Mouse (Mus musculus): ENCODE results near the gene Cwc27. TPM values are rescaled to one million over a fixed set of nuclear protein-coding genes. Genes with fewer than 3 reads are reported as not detected.

The Cwc27 gene
- total RNA-seq, 2 experiments from 2014 or later, result 10.4 to 11.6 TPM

DNA sequence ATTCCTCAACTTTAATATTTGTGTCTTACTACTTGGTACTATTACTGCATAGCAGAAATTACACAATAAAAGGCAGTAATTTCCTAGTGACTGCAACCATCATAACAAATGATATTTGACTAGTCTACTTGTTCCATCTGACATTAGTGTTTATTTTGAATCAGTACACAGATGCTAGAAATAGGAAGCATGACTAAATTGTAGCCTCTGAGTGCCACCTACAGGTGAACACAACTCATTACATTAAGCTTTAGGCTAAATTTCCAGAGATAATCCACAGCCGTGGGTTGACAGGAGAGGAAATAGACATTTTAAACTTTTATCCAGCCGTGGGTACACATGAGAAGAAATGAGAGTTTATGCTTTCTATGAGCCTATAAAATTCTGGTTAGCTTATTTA is 27.3 kb downstream of the Cwc27 start:
- intact Hi-C loops (cut with DNase I), result loop anchor here (2.0 to 5.0 kb wide), 2 partner anchors 102 to 505 kb away; no protein-coding TSS in a partner anchor
- no peak for DNase-seq

DNA sequence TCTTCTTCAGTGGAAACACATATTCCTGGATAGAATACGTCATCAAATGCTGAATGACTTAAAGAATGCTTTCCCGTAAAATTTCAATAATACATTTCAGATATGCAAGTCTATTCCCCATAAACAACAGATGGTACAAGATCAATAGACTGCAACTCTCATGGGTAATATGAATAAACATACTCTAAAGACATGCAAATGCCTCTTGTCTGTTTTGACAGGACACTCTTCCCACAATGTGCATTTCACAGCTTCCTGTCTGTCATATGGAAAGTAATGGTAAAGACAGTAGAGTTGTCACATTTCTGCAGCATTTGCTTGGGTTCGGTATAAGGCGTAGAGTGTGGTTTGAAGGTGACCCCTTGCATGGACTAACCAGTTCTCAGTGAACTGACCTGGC is 29.7 kb downstream of the Cwc27 start:
- intact Hi-C loops (cut with DNase I), result loop anchor here (5.0 kb wide), 1 partner anchor 100 kb away; no protein-coding TSS in a partner anchor
- no peak for DNase-seq

- intact Hi-C loops (cut with DNase I), result no loop called here
- no peak for DNase-seq
Observed at GRCm38 (mm10) chr13:104779104-104779670, 37.8 kb downstream of the Cwc27 start.

DNA sequence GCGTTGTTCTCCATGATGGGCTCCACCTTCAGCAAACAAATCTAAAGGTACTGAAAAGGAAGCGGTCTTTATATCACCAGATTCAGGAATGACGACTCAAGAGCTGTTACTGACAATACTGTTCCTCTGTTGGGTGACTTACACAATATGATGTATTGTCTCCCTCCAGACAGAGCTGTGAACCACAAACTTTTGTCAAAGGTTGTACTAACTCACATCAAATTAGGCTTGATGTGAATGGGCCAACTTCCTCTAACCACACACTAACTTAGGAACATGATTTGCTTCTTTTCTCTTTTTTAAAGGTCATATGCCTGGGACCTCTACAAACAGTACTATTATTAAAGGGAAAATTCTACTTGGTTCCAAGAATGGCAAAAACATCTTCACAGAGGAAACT is 53.7 kb downstream of the Cwc27 start:
- DNase-seq, result no peak
- intact Hi-C loops (cut with DNase I), result no loop called here

GRCm38 (mm10) chr13:104762401-104762800 is 54.5 kb downstream of the Cwc27 start:
- DNase-seq, result no peak
- intact Hi-C loops (cut with DNase I), result no loop called here

GRCm38 (mm10) chr13:104759381-104759780 is 57.6 kb downstream of the Cwc27 start:
- DNase-seq, result no peak
- intact Hi-C loops (cut with DNase I), result no loop called here

- DNase-seq, result no peak
- intact Hi-C loops (cut with DNase I), result no loop called here
Observed at GRCm38 (mm10) chr13:104747032-104747431, 69.9 kb downstream of the Cwc27 start.

DNA sequence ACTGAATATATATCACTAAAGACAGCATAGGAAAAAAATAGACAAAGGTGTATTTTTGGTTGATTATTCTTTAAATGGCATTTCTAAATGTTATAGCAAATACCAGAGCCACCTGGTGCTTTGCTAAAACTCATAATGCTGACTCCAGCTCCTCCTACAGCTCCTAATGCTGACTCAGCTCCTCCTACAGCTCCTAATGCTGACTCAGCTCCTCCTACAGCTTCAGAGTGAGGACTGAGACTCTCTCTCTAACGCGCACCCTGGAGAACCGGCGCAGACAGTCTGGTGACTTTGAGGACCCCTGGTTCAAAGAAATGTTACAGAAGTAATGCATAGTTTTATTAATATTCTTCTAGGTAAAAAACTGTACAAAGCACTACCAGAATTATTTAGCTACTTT is 74.1 kb downstream of the Cwc27 start:
- no peak for DNase-seq
- intact Hi-C loops (cut with DNase I), result no loop called here

DNA sequence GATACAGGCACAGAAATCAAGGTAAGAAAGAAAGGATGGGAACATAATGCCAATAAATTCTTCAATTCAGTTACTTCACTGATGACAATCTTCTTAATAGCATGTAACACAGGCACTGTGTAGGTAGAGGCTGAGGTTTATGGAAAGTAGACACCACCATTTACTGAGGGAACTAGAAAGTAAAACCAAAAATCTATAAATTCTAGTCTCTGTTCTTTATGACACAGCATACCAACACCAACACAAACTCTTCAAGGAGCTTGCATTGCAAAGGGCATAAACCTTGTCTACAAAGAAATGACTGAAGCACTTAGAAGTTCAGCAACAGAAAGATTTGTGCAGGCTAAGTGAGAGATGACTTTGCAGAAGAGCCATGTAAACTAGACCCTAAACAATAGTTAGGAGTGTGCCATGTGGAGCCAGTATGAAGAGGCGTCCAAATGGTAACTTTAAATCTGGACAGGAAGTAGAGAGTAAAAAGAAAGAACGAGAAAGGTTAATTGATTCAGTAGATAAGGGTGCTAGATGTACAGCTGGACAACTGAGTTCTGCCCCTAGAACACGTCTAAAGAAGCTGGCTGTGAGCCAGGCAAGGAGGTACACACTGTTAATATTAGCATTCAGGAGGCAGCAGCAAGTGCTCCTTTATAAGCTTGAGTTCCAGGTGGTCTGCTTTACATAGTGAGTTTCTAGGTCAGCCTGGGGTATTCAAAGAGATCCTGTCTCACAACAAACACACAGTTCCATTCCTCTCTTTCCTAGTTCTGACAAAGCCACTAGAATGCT is 87.5 kb downstream of the Cwc27 start:
- intact Hi-C loops (cut with DNase I), result no loop called here
- no peak for DNase-seq

- intact Hi-C loops (cut with DNase I), result no loop called here
Observed at GRCm38 (mm10) chr13:104727681-104728080, 89.3 kb downstream of the Cwc27 start.

GRCm38 (mm10) chr13:104720133-104720532 is 96.8 kb downstream of the Cwc27 start:
- no peak for DNase-seq
- intact Hi-C loops (cut with DNase I), result no loop called here

More at GRCm38 (mm10) chr13:104727681-104728080, 89.3 kb downstream of the Cwc27 start:
- no peak for DNase-seq

GRCm38 (mm10) chr13:104694612-104695355 is 122.2 kb downstream of the Cwc27 start:
- DNase-seq, result no peak

GRCm38 (mm10) chr13:104692710-104693109 is 124.2 kb downstream of the Cwc27 start:
- intact Hi-C loops (cut with DNase I), result no loop called here
- no peak for DNase-seq

More at GRCm38 (mm10) chr13:104694612-104695355, 122.2 kb downstream of the Cwc27 start:
- intact Hi-C loops (cut with DNase I), result no loop called here

DNA sequence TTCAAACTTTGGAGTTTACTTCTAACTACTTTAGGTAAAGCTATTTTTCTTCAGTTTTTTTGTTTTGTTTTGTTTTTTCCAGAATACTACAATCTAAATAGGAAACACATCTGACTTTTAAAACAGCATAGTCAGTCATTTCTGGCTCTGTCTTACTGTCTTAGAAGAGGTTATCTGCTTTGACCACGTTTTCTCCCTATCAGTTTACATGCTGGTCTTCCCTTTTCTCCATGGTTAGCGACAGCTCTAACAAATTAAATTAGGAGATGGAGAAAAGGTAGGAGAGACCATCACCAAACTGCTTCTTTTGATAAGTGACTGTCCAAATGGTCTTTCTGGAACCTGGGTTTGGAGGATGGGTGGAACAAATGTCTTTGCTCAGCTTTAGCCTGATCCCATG is 131.4 kb downstream of the Cwc27 start:
- intact Hi-C loops (cut with DNase I), result loop anchor here (5.0 kb wide), 1 partner anchor 102 kb away; no protein-coding TSS in a partner anchor
- no peak for DNase-seq

- no peak for DNase-seq
- intact Hi-C loops (cut with DNase I), result loop anchor here (5.0 kb wide), 2 partner anchors 103 to 397 kb away; partner anchors contain the start of gene Adamts6
Observed at GRCm38 (mm10) chr13:104684361-104685011, 132.5 kb downstream of the Cwc27 start.

- no peak for DNase-seq
- intact Hi-C loops (cut with DNase I), result loop anchor here (5.0 kb wide), 1 partner anchor 394 kb away; the partner anchor contains the start of gene Adamts6
Observed at GRCm38 (mm10) chr13:104681212-104681611, 135.7 kb downstream of the Cwc27 start.

GRCm38 (mm10) chr13:104661188-104661587 is 155.8 kb downstream of the Cwc27 start:
- DNase-seq, result no peak
- intact Hi-C loops (cut with DNase I), result no loop called here

GRCm38 (mm10) chr13:104660042-104660680 is 156.8 kb downstream of the Cwc27 start:
- intact Hi-C loops (cut with DNase I), result no loop called here
- no peak for DNase-seq

DNA sequence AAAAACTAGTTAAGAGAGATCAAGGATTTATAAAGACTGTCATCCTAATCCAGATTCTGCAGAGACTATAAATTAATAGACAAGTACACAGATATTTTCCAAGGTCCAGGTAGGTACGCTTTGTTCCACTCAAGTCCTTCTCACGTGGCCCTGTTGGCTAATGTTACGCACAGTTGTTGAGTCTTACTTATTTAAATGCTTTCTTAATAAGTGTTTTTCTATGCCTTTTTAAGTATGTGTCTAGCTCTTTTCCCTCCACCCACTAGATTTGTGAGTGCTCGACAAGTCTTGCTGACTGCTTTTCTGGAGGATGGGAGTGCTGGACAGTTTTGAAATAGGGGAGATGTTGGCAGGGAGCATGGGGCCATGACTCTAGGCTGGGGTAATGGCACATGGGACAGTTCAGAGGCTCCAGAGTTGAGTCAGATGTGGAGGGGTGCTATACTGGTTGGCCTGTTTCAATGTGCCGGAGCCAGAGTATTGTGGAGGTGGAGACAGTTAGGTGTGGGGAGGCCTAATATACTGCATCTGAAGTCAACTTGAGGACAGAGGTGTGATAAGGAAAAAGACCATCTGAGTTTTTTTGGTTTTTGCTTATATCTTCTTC is 160.2 kb downstream of the Cwc27 start:
- no peak for DNase-seq
- intact Hi-C loops (cut with DNase I), result no loop called here

- intact Hi-C loops (cut with DNase I), result no loop called here
- no peak for DNase-seq
Observed at GRCm38 (mm10) chr13:104655137-104655536, 161.8 kb downstream of the Cwc27 start.
